Mouse (Mus musculus) limb, embryonic 15.5 days (tissue): ENCODE measurements around the gene Pramel6. TPM values are rescaled to one million over a fixed set of nuclear protein-coding genes. Genes with fewer than 3 reads are reported as not detected.

Experiments used
- ATAC-seq: fragments of 200-750 bp; cut with Nextera tagmentation; 2 replicates; pipeline ENCODE4 v1.8.0; 2017; ENCODE audit warnings: low read depth, moderate TSS enrichment; ENCODE audit not compliant: insufficient number of reproducible peaks, low FRiP score, low TSS enrichment
- H3K27ac ChIP-seq: fragments of 300-500 bp; sonication (generic); 2 replicates; pipeline ENCODE4 v1.5.1; 2015; ENCODE audit warnings: moderate library complexity, mild to moderate bottlenecking, inconsistent platforms
- H3K27me3 ChIP-seq: fragments of 300-500 bp; sonication (generic); 2 replicates; pipeline ENCODE4 v1.6.1; 2015; ENCODE audit warnings: inconsistent platforms
- H3K36me3 ChIP-seq: fragments of 300-500 bp; sonication (generic); 2 replicates; pipeline ENCODE4 v1.6.1; 2015; ENCODE audit warnings: inconsistent platforms
- H3K4me1 ChIP-seq: fragments of 300-500 bp; sonication (generic); 2 replicates; pipeline ENCODE4 v1.6.1; 2015; ENCODE audit warnings: inconsistent platforms
- H3K4me2 ChIP-seq: fragments of 300-500 bp; sonication (generic); 2 replicates; pipeline ENCODE4 v1.6.1; 2015; ENCODE audit warnings: mild to moderate bottlenecking, inconsistent platforms
- H3K4me3 ChIP-seq: fragments of 300-500 bp; sonication (generic); 2 replicates; pipeline ENCODE4 v1.5.1; 2015; ENCODE audit warnings: mild to moderate bottlenecking, inconsistent platforms
- H3K9ac ChIP-seq: fragments of 300-500 bp; sonication (generic); 2 replicates; pipeline ENCODE4 v1.6.1; 2015; ENCODE audit warnings: inconsistent platforms
- H3K9me3 ChIP-seq: fragments of 300-500 bp; sonication (generic); 2 replicates; pipeline ENCODE4 v1.6.1; 2016; ENCODE audit warnings: inconsistent platforms
- WGBS: fragments of 180-500 bp; shearing (Covaris S2); methylation state at CpG from one replicate; pipeline ENCODE4 v1.1.7; 2015; 5-methylcytosine and 5-hydroxymethylcytosine counted together
- polyA plus RNA-seq: library from polyadenylated mRNA; unstranded; fragments of >200 nt; fragmentation: Nextera tagmentation; extraction: Ambion mirVana; gene quantifications from 2 replicates; pipeline ENCODE4 v1.2.1, GENCODE M21; 2015

Pramel6 gene
- polyA plus RNA-seq, 1 experiment from 2014 or later = not detected

- no peaks in the 10 kb centered on the region for H3K4me1 ChIP-seq
- H3K27ac ChIP-seq = no peak overlapping the region
- no peaks in the 10 kb centered on the region for H3K36me3 ChIP-seq
- no peak for ATAC-seq
- no peaks in the 10 kb centered on the region for H3K27me3 ChIP-seq
- no peak overlapping the region for H3K9ac ChIP-seq
- no peak overlapping the region for H3K4me3 ChIP-seq
- 57% methylated on average over 2 of the region's 2 CpGs for WGBS
- no peak overlapping the region for H3K4me2 ChIP-seq
- H3K9me3 ChIP-seq = no peaks in the 10 kb centered on the region
Measured at GRCm38 (mm10) chr2:87534826-87535225, 28.5 kb downstream of the Pramel6 start.

- no peaks in the 10 kb centered on the region for H3K36me3 ChIP-seq
- no peak within 1 kb of the TSS for H3K9ac ChIP-seq
- no peaks in the 10 kb centered on the region for H3K27me3 ChIP-seq
- H3K27ac ChIP-seq = no peak within 1 kb of the TSS
- H3K4me1 ChIP-seq = no peaks in the 10 kb centered on the region
- no peak within 1 kb of the TSS for H3K4me2 ChIP-seq
- H3K4me3 ChIP-seq = no peak within 1 kb of the TSS
- 87% methylated on average over 1 of the region's 1 CpGs for WGBS
- no peaks in the 10 kb centered on the region for H3K9me3 ChIP-seq
- ATAC-seq = no peak
Measured at GRCm38 (mm10) chr2:87545442-87545841, 39.1 kb downstream of the Pramel6 start, which contains the start of gene Olfr1128. Gene Olfr1128, minus strand, starts transcription at chr2:87545542.

Other genes starting within 250 kb of the Pramel6 start
- not detected in 2 replicates for gene Olfr1116, start 239.0 kb upstream of the Pramel6 start, polyA plus RNA-seq
- not detected in 2 replicates for gene Olfr1118, start 199.0 kb upstream of the Pramel6 start, polyA plus RNA-seq
- gene Olfr1120, start 151.8 kb upstream of the Pramel6 start, polyA plus RNA-seq = not detected in 2 replicates
- not detected in 2 replicates for gene Olfr1121, start 136.7 kb upstream of the Pramel6 start, polyA plus RNA-seq
- not detected in 2 replicates for gene Olfr1122, start 120.7 kb upstream of the Pramel6 start, polyA plus RNA-seq
- not detected in 2 replicates for gene Olfr1123, start 89.9 kb upstream of the Pramel6 start, polyA plus RNA-seq
- not detected in 2 replicates for gene Olfr1124, start 76.3 kb upstream of the Pramel6 start, polyA plus RNA-seq
- not detected in 2 replicates for gene Olfr1126, start 52.6 kb upstream of the Pramel6 start, polyA plus RNA-seq
- gene Pramel7, start 9.5 kb upstream of the Pramel6 start, polyA plus RNA-seq = not detected in 2 replicates
- gene Olfr153, start 25.2 kb downstream of the Pramel6 start, polyA plus RNA-seq = not detected in 2 replicates
- gene Olfr1128, start 39.0 kb downstream of the Pramel6 start, polyA plus RNA-seq = not detected in 2 replicates
- gene Olfr1129, start 67.3 kb downstream of the Pramel6 start, polyA plus RNA-seq = not detected in 2 replicates
- not detected in 2 replicates for gene Olfr1130, start 99.6 kb downstream of the Pramel6 start, polyA plus RNA-seq
- not detected in 2 replicates for gene Olfr1131, start 120.5 kb downstream of the Pramel6 start, polyA plus RNA-seq
- not detected in 2 replicates for gene Olfr1132, start 131.0 kb downstream of the Pramel6 start, polyA plus RNA-seq
- gene Olfr1133, start 140.8 kb downstream of the Pramel6 start, polyA plus RNA-seq = not detected in 2 replicates
- not detected in 2 replicates for gene Olfr1134, start 151.9 kb downstream of the Pramel6 start, polyA plus RNA-seq
- not detected in 2 replicates for gene Olfr1135, start 167.1 kb downstream of the Pramel6 start, polyA plus RNA-seq
- not detected in 2 replicates for gene Olfr1136, start 187.4 kb downstream of the Pramel6 start, polyA plus RNA-seq
- not detected in 2 replicates for gene Olfr1137, start 206.6 kb downstream of the Pramel6 start, polyA plus RNA-seq
- not detected in 2 replicates for gene Olfr1138, start 233.4 kb downstream of the Pramel6 start, polyA plus RNA-seq
- not detected in 2 replicates for gene Olfr1140, start 237.2 kb downstream of the Pramel6 start, polyA plus RNA-seq
- gene Olfr1141, start 247.4 kb downstream of the Pramel6 start, polyA plus RNA-seq = not detected in 2 replicates